18 mouse cellular contexts compared by ENCODE assay signal in the genomic region with DNA sequence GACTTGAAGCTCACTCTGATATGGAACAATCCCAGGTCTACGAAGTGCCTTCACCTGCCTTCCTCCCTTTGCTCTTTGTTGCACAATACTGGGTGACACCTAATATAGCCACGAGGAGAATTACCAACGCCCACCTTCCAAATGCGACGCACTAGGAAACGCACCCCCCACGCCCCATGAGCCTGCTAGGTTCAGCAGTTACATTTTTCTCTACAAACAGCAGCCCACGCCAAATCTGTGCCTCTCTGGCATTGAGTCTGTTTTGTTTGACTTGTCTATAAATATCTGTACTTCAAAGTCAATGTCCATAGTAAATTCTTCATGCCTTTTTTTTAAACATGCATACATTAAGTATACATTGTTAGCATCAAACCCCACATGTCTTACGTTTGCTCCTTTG.
DNase-seq lines count a peak whose midpoint lies in the region; ATAC-seq and TF ChIP-seq lines count a peak whose summit lies in the region.
"Had no signal": no experiment of that assay in that cellular context is flagged by ENCODE, and none has a peak within 500 bp of the region (broad histone marks: within the 10 kb centered on the region; RNA-seq: fewer than 3 reads in every experiment).

No protein-coding gene starts in this region.

- WGBS in liver, adult 2 months = 39% methylated on average over 9 of the region's 9 CpGs
- WGBS in forebrain, embryonic 12.5 days = 93% methylated on average over 9 of the region's 9 CpGs
- WGBS in liver, postnatal 0 days (ENCODE audit: insufficient replicate concordance) = 63% methylated on average over 9 of the region's 9 CpGs

- no peaks in the 10 kb centered on the region for H3K9me3 ChIP-seq in forebrain, embryonic 12.5 days
- no peaks in the 10 kb centered on the region for H3K9me3 ChIP-seq in liver, postnatal 0 days (ENCODE audit: low read length)
- H3K9me3 ChIP-seq: hindbrain, embryonic 10.5 days; kidney, embryonic 15.5 days; limb, embryonic 15.5 days; midbrain, embryonic 10.5 days had no signal

- DNase-seq in liver, adult 2 months (ENCODE audit: extremely low read depth, low read depth, low spot score) = peak; percentile 47
- no peak for DNase-seq in liver
- DNase-seq in layer of hippocampus, adult 2 months (ENCODE audit: low spot score in 2 of 2) = peak; percentile 32 to 55
- DNase-seq in right cerebral cortex, adult 2 months (ENCODE audit: low spot score in 2 of 2) = peak; percentile 61 to 69
- DNase-seq in testis, postnatal 14 days (ENCODE audit: low spot score) = peak; percentile 39
- no peak for DNase-seq in liver, postnatal 0 days
- DNase-seq: adrenal gland, postnatal 36 days; cerebellum, postnatal 10 days; heart, adult 11 months; lung, adult 2 months; lung, postnatal 4 days; thymus, postnatal 14 days had no signal

- no peaks in the 10 kb centered on the region for H3K27me3 ChIP-seq in liver, adult 2 months (ENCODE audit: control insufficient read depth, insufficient read depth, low read length)
- 0 out of 2 replicates have a peak, but pooled peaks cover 1% of the 10 kb centered on the region for H3K27me3 ChIP-seq in forebrain, embryonic 12.5 days
- H3K27me3 ChIP-seq in liver, postnatal 0 days (ENCODE audit: insufficient read depth, low read length) = no peaks in the 10 kb centered on the region
- H3K27me3 ChIP-seq: kidney, embryonic 15.5 days; limb, embryonic 15.5 days had no signal

- peaks cover 25% of the 10 kb centered on the region for H3K4me1 ChIP-seq in liver, adult 2 months (ENCODE audit: control insufficient read depth, insufficient read depth, low read length)
- peaks cover 4% of the 10 kb centered on the region; the same call in 1 of the 2 replicates for H3K4me1 ChIP-seq in forebrain, embryonic 12.5 days
- H3K4me1 ChIP-seq in liver, postnatal 0 days (ENCODE audit: insufficient read depth) = peaks cover 15% of the 10 kb centered on the region
- H3K4me1 ChIP-seq: kidney, embryonic 15.5 days; limb, embryonic 15.5 days had no signal

- H3K36me3 ChIP-seq in liver, adult 2 months (ENCODE audit: control insufficient read depth, insufficient read depth, low read length) = no peaks in the 10 kb centered on the region
- no peaks in the 10 kb centered on the region for H3K36me3 ChIP-seq in forebrain, embryonic 12.5 days (replicated peaks)
- no peaks in the 10 kb centered on the region for H3K36me3 ChIP-seq in liver, postnatal 0 days (replicated peaks; ENCODE audit: insufficient read depth, low read length)
- H3K36me3 ChIP-seq: hindbrain, embryonic 10.5 days; kidney, embryonic 15.5 days; limb, embryonic 15.5 days; midbrain, embryonic 10.5 days had no signal

- no peak for TF ChIP-seq EP300 in liver, postnatal 0 days (IDR thresholded peaks at IDR 0.05; ENCODE audit: low read depth)

- no peak for TF ChIP-seq POLR2A in liver, adult 2 months (IDR thresholded peaks at IDR 0.05; ENCODE audit: extremely low read depth, insufficient read depth, low read length)

- no peak for ATAC-seq in forebrain, embryonic 12.5 days (ENCODE audit: low FRiP score)
- ATAC-seq in liver, postnatal 0 days = no peak
- ATAC-seq: inflammation-experienced regulatory T-cells, adult 6 months had no signal

- H3K79me2 ChIP-seq in liver, adult 2 months (ENCODE audit: control insufficient read depth, insufficient read depth, low read length) = no peaks in the 10 kb centered on the region

- H3K4me3 ChIP-seq in liver, adult 2 months (ENCODE audit: insufficient read depth, low read depth, low read length) = no peak overlapping the region
- no peak overlapping the region for H3K4me3 ChIP-seq in layer of hippocampus, adult 2 months
- no peak overlapping the region for H3K4me3 ChIP-seq in forebrain, embryonic 12.5 days (replicated peaks)
- no peak overlapping the region for H3K4me3 ChIP-seq in liver, postnatal 0 days (ENCODE audit: low read depth, low read length)
- H3K4me3 ChIP-seq: hindbrain, embryonic 10.5 days; kidney, embryonic 15.5 days; limb, embryonic 15.5 days; midbrain, embryonic 10.5 days had no signal

- H3K27ac ChIP-seq in liver, adult 2 months (replicated peaks; ENCODE audit: insufficient read depth, low read depth, low read length) = no peak overlapping the region; the same call in 1 of the 2 replicates
- H3K27ac ChIP-seq in layer of hippocampus, adult 2 months = no peak overlapping the region
- no peak overlapping the region for H3K27ac ChIP-seq in forebrain, embryonic 12.5 days
- no peak overlapping the region for H3K27ac ChIP-seq in liver, postnatal 0 days (ENCODE audit: low read depth)
- H3K27ac ChIP-seq: hindbrain, embryonic 10.5 days; kidney, embryonic 15.5 days; limb, embryonic 15.5 days; midbrain, embryonic 10.5 days had no signal

- H3K9ac ChIP-seq in liver, adult 2 months (ENCODE audit: low read depth, low read length) = no peak overlapping the region
- H3K9ac ChIP-seq in forebrain, embryonic 12.5 days = no peak overlapping the region
- no peak overlapping the region for H3K9ac ChIP-seq in liver, postnatal 0 days (replicated peaks)
- H3K9ac ChIP-seq: kidney, embryonic 15.5 days; limb, embryonic 15.5 days had no signal

- H3K4me2 ChIP-seq in forebrain, embryonic 12.5 days = no peak overlapping the region
- H3K4me2 ChIP-seq in liver, postnatal 0 days (ENCODE audit: low read depth, low read length) = no peak overlapping the region
- H3K4me2 ChIP-seq: kidney, embryonic 15.5 days; limb, embryonic 15.5 days had no signal

- TF ChIP-seq CTCF in liver, adult 2 months (IDR thresholded peaks at IDR 0.05; ENCODE audit: low read depth, low read length) = no peak
- TF ChIP-seq CTCF in layer of hippocampus, adult 2 months (conservative IDR thresholded peaks at IDR 0.05) = no peak
- no peak for TF ChIP-seq CTCF in liver, postnatal 0 days (IDR thresholded peaks at IDR 0.05; ENCODE audit: low read depth)

Comparison
In these comparisons a context has a peak if more than half of its experiments do, and no peak if none do; other contexts are left out.
1. DNase-seq: peak in liver, adult 2 months (single experiment), layer of hippocampus, adult 2 months (2 of 2), right cerebral cortex, adult 2 months (2 of 2) and testis, postnatal 14 days (single experiment); none in liver (single experiment) and liver, postnatal 0 days (single experiment).